Mouse (Mus musculus) stomach, postnatal 0 days (tissue): ENCODE results near the gene Il17re. TPM values are rescaled to one million over a fixed set of nuclear protein-coding genes. Genes with fewer than 3 reads are reported as not detected.
A peak's percentile ranks its signal among the peaks of the same experiment; 100 is the strongest.

Experiments
- ATAC-seq: fragments of 200-750 bp; cut with Nextera tagmentation; 2 replicates; pipeline ENCODE4 v1.8.0; 2017; ENCODE audit not compliant: low FRiP score, low TSS enrichment
- DNase-seq: peaks from one replicate; pipeline ENCODE4 v3.0.0-alpha.2; 2016; ENCODE audit warnings: low spot score
- H3K27ac ChIP-seq: fragments of 300-500 bp; sonication (generic); replicated peaks from 2 replicates; pipeline ENCODE4 v1.5.1; 2014; ENCODE audit warnings: mild to moderate bottlenecking, control low read depth
- H3K27me3 ChIP-seq: fragments of 300-500 bp; sonication (generic); 2 replicates; pipeline ENCODE4 v1.6.1; 2014; ENCODE audit warnings: low read length; ENCODE audit not compliant: control insufficient read depth, insufficient read depth
- H3K36me3 ChIP-seq: fragments of 300-500 bp; sonication (generic); 2 replicates; pipeline ENCODE4 v1.6.1; 2014; ENCODE audit warnings: low read length, mixed read lengths; ENCODE audit not compliant: control insufficient read depth, insufficient read depth
- H3K4me1 ChIP-seq: fragments of 300-500 bp; sonication (generic); replicated peaks from 2 replicates; pipeline ENCODE4 v1.6.1; 2014; ENCODE audit warnings: antibody characterized with exemption; ENCODE audit not compliant: control insufficient read depth, insufficient read depth
- H3K4me2 ChIP-seq: fragments of 300-500 bp; sonication (generic); replicated peaks from 2 replicates; pipeline ENCODE4 v1.6.1; 2014; ENCODE audit warnings: low read depth, mild to moderate bottlenecking, control low read depth, moderate library complexity
- H3K4me3 ChIP-seq: fragments of 300-500 bp; sonication (generic); 2 replicates; pipeline ENCODE4 v1.5.1; 2014; ENCODE audit warnings: low read depth, low read length, control low read depth
- H3K9ac ChIP-seq: fragments of 300-500 bp; sonication (generic); 2 replicates; pipeline ENCODE4 v1.6.1; 2014; ENCODE audit warnings: mild to moderate bottlenecking, low read length, control low read depth, mixed read lengths
- H3K9me3 ChIP-seq: fragments of 300-500 bp; sonication (generic); 2 replicates; pipeline ENCODE4 v1.6.1; 2016; ENCODE audit warnings: low read length; ENCODE audit not compliant: control insufficient read depth
- CTCF ChIP-seq: IDR thresholded peaks from 2 replicates; pipeline ENCODE4 v1.5.1; 2016; ENCODE audit warnings: antibody characterized with exemption, low read depth, mild to moderate bottlenecking, moderate library complexity
- EP300 ChIP-seq: optimal IDR thresholded peaks from 2 replicates; pipeline ENCODE3; 2016; ENCODE audit warnings: antibody characterized with exemption
- WGBS: fragments of 180-500 bp; shearing (Covaris S2); extraction: QIAGEN DNeasy Blood & Tissue Kit; methylation state at CpG from one replicate; pipeline ENCODE4 v1.1.7; 2014; 5-methylcytosine and 5-hydroxymethylcytosine counted together
- polyA plus RNA-seq: library from polyadenylated mRNA; unstranded; fragments of >200 nt; fragmentation: Nextera tagmentation; extraction: Ambion mirVana; gene quantifications from 2 replicates; pipeline ENCODE4 v1.2.1, GENCODE M21; 2015

The Il17re gene
- polyA plus RNA-seq, 1 experiment from 2014 or later: 25.5 TPM

DNA sequence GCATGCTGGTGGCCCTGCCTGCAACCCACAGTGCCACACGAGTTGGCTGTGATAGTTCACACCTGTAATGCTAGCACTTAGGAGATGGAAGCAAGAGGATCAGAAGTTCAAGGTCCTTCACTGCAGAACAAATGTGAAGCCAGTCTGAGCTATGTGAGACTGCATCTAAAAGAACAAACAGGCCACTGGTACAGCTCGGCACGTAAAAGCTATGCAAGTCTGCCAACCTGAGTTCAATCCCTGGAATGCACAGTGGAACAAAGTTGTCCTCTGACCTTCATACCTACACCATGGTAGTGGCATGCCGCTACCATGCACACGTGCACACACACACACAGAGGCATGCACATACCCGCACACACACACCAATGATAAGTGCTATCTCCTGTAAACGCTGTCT lies 34.1 kb upstream of the Il17re start:
- DNase-seq (no peak), ATAC-seq (no peak)
- Histone ChIP-seq H3K36me3 (no peaks in the 10 kb centered on the region), H3K4me3 (no peak overlapping the region), H3K27ac (no peak overlapping the region), H3K4me2 (no peak overlapping the region), H3K4me1 (no peaks in the 10 kb centered on the region), H3K27me3 (no peaks in the 10 kb centered on the region), H3K9me3 (no peaks in the 10 kb centered on the region), H3K9ac (no peak overlapping the region)
- 74% methylated on average over 7 of the region's 7 CpGs for WGBS
- TF ChIP-seq EP300 (no peak), CTCF (no peak)

DNA sequence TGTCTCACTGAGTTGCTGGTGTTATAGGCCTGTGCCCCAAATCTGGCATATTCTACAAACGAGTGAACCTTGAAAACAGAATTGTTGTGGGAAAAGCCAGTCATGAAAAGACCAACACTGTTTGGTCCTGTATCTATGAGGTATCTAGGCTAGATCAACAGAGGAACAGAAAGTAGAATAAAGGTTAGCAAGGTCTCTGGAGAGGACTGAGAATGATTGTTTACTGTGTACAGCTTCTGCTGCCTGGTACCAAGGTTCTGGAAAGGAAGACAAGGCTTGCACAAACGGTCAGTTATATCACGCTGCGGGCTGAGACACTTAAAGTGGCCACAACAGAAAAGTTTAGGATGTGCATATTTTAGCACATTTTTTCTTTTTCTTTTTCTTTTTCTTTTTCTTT lies 31.6 kb upstream of the Il17re start:
- H3K9me3 ChIP-seq: no peaks in the 10 kb centered on the region
- TF ChIP-seq CTCF (no peak), EP300 (no peak)
- no peak overlapping the region for H3K4me3 ChIP-seq
- H3K9ac ChIP-seq: no peak overlapping the region
- ATAC-seq (no peak), DNase-seq (no peak)
- WGBS: 86% methylated on average over 4 of the region's 4 CpGs
- no peak overlapping the region for H3K4me2 ChIP-seq
- H3K36me3 ChIP-seq: no peaks in the 10 kb centered on the region
- H3K27me3 ChIP-seq: no peaks in the 10 kb centered on the region
- H3K4me1 ChIP-seq: no peaks in the 10 kb centered on the region
- H3K27ac ChIP-seq: no peak overlapping the region

DNA sequence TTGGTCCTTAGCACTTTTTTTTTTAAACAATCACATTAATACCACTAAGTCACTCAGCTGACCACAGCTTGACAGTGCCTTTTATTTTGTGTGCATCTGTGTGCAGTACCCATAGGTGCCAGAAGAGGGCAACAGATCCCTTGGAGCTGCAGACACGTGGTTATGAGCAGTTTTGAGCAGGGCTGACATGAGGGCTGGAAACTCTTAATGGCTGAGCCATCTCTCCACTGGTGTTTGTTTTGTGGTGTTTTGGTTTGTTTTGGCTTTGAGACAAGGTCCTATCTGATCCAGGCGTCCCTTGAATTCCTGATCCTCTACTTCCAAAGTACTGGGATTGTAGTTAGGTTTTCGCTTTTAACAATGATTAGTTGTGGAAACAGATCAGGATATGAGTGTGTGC lies 30.9 kb upstream of the Il17re start:
- Histone ChIP-seq H3K36me3 (no peaks in the 10 kb centered on the region), H3K9ac (no peak overlapping the region), H3K27me3 (no peaks in the 10 kb centered on the region), H3K9me3 (no peaks in the 10 kb centered on the region), H3K4me1 (no peaks in the 10 kb centered on the region), H3K27ac (no peak overlapping the region), H3K4me2 (no peak overlapping the region), H3K4me3 (no peak overlapping the region)
- DNase-seq (peak; percentile 70), ATAC-seq (peak; percentile 30; the same call in 1 of the 2 replicates)
- WGBS: 59% methylated on average over 3 of the region's 3 CpGs
- TF ChIP-seq CTCF (peak; percentile 83), EP300 (no peak)

DNA sequence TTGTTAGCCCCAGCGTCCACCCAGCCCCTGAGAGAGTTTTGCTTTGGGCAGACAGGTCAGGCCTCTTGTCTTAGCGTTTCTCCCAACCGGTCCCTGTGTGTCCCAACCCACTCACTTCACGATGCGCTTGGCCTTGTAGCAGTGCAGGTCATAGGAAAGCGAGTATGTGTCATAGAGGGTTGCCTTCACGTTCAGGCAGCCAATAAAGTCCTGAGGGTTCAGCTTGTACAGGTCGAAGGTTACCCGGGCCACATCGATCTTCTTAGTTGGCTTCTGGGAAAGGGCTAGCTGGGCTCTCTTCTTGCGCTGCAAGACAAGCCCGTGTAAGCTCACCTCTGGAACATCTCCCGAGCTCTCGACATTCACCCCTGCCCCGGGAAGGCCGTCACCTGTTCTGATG lies 30.3 kb upstream of the Il17re start:
- no peak for DNase-seq
- no peak overlapping the region for H3K27ac ChIP-seq
- 88% methylated on average over 16 of the region's 16 CpGs for WGBS

DNA sequence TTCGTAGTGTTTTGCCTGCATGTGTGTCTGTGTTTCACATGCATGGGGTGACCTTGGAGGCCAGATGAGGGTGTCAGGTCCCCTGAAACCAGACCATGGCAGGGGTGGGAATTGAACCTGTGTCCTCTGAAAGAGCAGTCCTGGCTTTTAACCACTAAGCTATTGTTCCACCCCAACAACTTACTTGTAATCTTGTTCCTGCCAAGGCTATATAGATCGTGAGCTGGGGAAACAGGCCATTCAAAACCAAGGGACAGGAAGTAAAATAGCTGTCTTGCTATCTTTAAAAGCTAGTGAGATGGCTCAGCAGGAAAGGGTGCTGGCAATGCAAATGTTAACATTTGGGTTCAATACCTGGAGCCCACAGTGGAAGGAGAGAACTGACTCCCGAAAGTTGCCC lies 28.3 kb upstream of the Il17re start:
- ATAC-seq: no peak
- WGBS: 69% methylated on average over 3 of the region's 3 CpGs
- TF ChIP-seq CTCF: no peak

More for the DNA sequence above, 30.3 kb upstream of the Il17re start:
- Histone ChIP-seq H3K36me3 (no peaks in the 10 kb centered on the region), H3K9me3 (no peaks in the 10 kb centered on the region), H3K27me3 (no peaks in the 10 kb centered on the region), H3K9ac (no peak overlapping the region), H3K4me2 (no peak overlapping the region), H3K4me1 (no peaks in the 10 kb centered on the region), H3K4me3 (no peak overlapping the region)
- no peak for TF ChIP-seq CTCF
- no peak for TF ChIP-seq EP300
- ATAC-seq: 0 out of 2 replicates have a peak, but pooled peaks have one; percentile 4

DNA sequence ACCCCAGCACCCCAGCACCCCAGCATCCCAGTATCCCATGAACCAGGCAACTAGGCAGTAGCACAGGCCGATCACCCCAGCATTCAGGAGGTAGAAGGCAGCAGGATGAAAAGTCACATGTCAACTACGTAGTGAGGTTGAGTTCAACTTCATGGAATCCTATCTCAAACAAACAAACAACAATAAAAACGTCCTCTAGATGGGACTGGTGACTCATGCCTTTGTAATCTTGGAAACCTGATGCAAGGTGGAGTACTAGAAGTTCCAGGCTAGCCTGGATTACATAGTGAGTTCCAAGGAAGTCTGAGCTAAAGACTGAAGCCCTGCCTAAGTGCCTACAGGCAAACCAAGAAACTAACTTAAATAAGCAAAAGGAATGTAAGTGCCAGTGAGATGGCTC lies 27.4 kb upstream of the Il17re start:
- H3K36me3 ChIP-seq: no peaks in the 10 kb centered on the region
- H3K27ac ChIP-seq: no peak overlapping the region
- no peaks in the 10 kb centered on the region for H3K27me3 ChIP-seq
- ATAC-seq (peak; percentile 46), DNase-seq (no peak)
- no peaks in the 10 kb centered on the region for H3K4me1 ChIP-seq
- H3K9ac ChIP-seq: no peak overlapping the region
- H3K9me3 ChIP-seq: no peaks in the 10 kb centered on the region
- H3K4me3 ChIP-seq: no peak overlapping the region
- 47% methylated on average over 3 of the region's 3 CpGs for WGBS
- TF ChIP-seq CTCF (no peak), EP300 (no peak)
- H3K4me2 ChIP-seq: no peak overlapping the region

More for the DNA sequence above, 28.3 kb upstream of the Il17re start:
- Histone ChIP-seq H3K4me1 (no peaks in the 10 kb centered on the region), H3K36me3 (no peaks in the 10 kb centered on the region), H3K4me2 (no peak overlapping the region), H3K9ac (no peak overlapping the region), H3K27ac (no peak overlapping the region), H3K4me3 (no peak overlapping the region), H3K27me3 (no peaks in the 10 kb centered on the region), H3K9me3 (no peaks in the 10 kb centered on the region)
- no peak for DNase-seq
